Mouse (Mus musculus) gastrocnemius, postnatal 10 days (tissue): ENCODE data around the gene Zswim8. TPM values are rescaled to one million over a fixed set of nuclear protein-coding genes. Genes with fewer than 3 reads are reported as not detected.
"Not testable (repeated sequence)": the region's sequence is repeated elsewhere in the genome, so short reads cannot be mapped to it uniquely, and the experiment has no call there.

Experiments used
- DNase-seq: peaks from one replicate; pipeline ENCODE4 v3.0.0; 2021; ENCODE audit warnings: mixed read lengths
- total RNA-seq, 2 experiments: library from RNA; stranded (reverse); gene quantifications; 2 replicates each; pipeline ENCODE4 v1.2.3; 2021

The Zswim8 gene
- total RNA-seq, 2 experiments from 2014 or later, result 46.8 to 62.9 TPM

DNA sequence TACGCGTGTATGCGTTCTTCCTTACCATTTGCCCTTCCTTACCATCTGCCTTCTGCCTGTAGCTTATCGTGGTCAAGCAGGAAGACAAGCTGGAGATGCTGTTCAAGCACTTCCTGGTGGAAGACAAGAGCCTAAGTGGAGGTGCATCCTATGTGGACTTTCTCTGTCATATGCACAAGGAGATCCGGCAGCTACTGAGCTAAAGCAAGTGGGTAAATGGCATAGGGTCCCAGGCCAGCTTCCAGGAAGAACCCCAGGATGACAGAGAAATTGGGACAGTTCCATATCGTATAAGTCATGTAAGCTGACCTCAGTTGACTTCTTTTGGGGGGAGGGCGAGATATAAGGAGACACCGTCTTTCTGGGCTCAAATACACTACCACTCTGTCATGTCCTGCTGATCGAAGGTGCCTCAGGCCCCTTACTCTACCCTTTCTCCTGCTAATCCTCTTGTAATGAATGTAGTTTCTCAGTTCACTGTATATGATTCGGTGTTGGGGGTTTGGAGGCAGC is 13.7 kb upstream of the Zswim8 start:
- DNase-seq, result no peak

DNA sequence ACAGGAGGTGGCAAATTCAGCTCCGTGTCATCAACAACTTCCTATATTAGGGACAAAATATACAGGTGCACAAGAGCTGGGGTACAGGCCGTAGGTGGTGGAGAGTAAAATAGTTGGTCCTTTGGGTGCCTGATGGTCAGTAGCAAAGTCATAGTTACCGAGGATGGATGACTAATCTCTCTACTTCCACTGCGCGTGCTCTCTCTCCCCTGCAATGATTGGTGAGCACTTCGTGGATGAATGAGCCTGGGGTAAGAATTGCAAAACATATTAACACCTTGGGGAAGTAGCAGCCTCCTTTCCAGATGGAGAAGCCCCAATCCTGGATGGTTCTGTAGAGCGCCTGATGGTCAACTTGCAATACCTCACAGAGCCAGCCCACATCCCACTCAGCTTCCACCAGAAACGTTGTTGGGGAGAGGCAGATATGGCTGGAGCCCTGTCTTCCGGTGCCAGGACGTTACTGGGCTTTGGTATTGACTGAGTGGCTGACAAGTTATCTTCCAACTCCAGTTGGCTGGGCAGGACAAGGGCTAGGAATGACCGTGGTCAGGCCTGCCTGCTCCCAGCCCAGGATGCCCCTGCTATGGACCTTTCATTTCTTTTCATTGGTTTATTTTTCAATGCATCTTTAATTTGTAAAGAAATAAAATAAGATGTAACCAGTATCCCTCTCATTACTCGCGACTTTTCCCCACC is 13.0 kb upstream of the Zswim8 start:
- no peak for DNase-seq

DNA sequence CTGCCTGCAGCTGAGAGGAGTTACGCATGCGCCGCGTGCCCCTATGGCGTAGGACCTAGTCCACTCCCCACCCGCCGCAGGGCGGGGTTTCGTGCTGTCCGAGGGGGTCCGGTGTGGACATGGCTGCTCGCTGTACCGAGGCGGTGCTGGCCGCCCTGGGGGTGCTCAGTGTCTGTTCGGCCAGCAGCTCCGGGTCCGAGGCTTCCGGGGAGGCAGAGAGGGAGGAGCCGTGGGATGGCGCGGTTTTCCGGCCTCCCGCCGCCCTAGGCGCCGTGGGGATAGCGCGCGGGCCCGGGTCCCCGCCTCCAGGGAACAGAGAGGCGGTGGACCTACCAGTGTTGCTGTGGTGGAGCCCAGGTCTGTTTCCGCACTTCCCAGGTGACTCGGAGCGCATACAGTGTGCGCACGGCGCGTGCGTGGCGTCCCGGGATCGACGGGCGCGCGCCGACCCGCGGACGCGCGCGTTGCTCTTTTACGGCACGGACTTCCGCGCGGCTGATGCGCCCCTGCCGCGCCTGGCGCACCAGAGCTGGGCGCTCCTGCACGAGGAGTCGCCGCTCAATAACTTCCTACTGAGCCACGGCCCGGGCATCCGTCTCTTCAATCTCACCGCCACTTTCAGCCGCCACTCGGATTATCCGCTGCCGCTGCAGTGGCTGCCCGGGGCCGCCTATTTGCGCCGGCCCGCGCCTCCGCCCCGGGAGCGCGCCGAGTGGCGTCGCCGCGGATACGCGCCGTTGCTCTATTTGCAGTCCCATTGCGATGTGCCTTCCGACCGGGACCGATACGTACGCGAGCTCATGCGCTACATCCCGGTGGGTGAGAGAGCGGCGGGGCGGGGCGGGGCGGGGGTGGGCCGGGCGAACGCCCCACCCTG is 12.2 kb upstream of the Zswim8 start, which contains the start of gene Fut11:
Gene Fut11, plus strand, starts transcription at position 85 of the 877 bp plus-strand sequence.
- peak; percentile 88 for DNase-seq

DNA sequence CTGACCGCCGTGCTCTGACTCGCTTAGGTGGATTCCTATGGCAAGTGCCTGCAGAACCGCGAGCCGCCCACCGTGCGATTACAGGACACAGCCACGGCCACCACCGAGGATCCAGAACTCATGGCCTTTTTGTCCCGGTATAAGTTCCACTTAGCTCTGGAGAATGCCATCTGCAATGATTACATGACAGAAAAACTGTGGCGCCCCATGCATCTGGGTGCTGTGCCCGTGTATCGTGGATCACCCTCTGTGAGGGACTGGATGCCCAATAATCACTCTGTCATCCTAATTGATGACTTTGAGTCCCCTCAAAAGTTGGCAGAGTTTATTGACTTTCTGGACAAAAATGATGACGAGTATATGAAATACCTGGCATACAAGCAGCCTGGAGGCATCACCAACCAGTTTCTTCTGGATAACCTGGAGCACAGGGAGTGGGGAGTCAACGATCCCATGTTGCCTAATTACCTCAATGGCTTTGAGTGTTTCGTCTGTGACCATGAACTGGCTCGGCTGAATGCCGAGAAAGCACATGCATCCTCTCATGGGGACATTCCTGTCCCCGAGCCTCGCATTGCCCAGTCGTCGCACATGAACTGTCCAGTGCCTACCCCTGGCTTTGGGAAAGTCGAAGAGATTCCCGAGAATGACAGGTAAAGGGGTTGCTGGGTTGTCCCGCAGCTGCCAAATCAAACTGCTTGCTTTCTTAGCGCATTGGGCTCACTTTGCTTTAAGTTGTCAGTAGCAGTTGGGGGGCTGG is 11.4 kb upstream of the Zswim8 start:
- DNase-seq, result no peak

DNA sequence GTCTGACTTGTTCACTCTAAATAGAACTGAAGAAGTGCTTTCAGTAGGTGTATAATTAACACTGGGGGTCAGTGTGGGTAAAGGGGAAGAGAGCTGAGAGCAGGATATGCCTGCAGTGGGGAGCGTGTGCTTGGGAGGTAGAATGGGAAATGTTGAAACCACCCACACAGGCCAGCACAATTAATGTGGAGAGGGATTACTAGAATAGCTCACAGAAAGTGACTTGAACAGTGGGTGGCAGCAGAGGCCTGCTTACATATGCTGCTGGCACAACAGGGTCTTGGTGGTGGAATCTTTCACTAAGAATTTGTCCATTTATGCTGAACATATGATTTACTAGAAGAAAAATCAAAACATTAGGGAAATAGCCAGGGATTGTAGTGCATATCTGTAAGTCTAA is 10.4 kb upstream of the Zswim8 start:
- DNase-seq, result no peak

DNA sequence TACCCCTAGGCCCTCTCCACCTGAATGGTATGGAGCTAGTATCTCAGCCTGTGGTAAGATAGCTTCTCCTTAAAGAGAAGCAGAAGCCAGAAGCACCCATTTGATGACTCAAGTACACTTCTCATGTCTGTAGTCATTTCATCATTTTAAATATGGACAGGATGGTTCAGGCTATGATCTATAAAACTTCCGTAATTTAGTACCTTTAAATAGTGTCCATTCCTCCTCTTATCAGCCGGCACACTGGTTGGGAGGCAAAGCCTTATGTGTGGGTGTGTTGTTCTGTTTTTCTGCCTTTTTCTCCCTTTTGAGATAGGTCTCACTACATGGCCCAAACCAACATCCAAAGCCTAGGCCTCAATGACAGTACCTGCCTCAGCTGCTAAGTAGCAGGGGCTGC is 8.8 kb upstream of the Zswim8 start:
- DNase-seq, result no peak

DNA sequence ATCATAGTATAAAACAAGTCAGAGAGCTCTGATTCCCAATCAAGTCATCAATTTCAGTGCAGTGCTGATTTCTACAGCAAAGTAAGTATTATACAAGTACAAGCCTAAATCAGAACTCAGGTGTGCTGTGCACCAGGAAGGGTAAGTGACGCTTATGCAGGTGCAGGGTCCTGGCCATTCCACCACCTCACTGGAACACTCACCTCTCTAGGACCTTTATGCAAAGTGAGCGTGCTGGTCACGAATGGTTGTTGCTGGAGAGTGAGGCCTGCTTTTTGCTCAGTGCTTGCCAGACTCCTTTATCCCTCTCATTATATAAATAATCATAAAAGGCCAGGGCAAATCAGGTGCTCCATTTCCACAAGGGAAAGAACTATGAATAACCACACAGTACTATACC is 7.0 kb upstream of the Zswim8 start:
- DNase-seq, result no peak

DNA sequence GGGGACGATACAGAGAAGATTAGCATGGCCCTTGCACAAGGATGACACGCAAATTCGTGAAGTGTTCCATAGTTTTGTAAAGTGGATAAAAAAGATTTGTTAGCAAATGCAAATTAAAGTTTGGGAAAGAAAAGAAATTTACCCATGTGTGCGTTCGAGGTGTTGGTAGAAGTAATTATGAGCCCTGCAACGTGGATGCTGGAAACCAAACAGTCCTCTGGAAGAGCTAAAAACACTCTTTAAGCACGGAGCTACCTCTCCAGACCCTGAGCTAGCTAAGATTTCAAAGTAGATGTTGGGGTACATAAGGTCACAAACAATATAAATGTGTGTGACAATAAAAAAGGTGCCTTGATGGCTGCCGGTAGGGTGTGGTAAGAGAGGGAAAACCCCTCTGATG is 5.8 kb upstream of the Zswim8 start:
- no peak for DNase-seq

DNA sequence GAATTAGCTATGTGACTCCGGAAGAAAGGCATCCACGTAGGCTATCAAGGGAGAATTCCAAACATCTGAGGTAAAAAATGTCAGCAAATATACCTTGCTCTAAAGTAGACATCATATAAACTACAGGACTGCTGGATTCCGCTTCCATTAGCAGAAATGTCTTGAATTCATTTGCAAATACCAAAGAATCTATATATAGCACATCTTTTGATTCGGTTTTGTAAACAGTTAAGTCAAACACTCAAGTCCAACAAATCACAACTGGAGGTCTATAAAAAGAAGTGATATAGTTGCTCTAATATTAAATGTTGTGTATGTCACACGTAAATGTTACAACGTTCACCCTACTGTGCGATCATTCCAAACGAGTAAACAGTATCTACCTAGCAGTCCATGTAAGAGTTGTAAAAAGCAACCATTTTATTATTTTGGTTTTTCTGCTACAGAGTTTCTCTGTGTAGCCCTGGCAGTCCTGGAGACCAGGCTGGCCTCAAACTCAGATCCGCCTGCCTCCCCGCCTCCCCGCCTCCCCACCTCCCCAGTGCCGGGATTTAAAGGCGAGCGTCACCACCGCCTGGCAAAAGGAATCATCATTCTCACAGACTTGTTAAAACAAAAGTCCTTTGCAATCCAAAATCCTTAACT is 5.1 kb upstream of the Zswim8 start:
- no peak for DNase-seq

DNA sequence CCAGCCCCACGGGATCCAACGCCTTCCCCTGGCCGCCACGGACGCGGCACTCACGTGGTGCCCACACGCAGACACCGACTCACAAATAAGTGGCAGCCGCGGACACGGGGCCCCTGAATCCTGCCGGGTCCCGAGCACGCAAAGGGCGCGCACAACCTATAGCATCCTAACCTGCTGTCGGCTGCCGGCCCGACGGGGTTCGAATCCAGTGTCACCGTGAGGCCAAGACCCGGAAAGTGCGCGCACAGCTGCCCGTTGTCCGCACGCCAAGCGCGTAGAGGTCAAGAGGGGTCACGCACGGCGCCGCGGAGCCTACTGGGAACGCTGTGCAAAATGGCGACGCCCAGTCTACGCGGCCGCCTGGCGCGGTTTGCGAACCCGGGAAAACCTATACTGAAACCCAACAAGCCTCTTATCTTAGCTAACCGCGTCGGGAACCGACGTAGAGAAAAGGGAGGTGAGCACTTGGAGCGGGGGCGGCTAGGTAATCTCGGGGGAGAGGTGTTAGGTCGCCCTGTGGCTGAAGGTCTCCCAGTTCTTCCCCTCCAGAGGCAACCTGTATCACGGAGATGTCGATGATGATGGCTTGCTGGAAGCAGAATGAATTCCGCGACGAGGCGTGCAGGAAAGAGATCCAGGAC is 4.5 kb upstream of the Zswim8 start, which contains the start of gene Chchd1:
Gene Chchd1, plus strand, starts transcription at position 266 of the 641 bp plus-strand sequence.
- peak; percentile 96 for DNase-seq

DNA sequence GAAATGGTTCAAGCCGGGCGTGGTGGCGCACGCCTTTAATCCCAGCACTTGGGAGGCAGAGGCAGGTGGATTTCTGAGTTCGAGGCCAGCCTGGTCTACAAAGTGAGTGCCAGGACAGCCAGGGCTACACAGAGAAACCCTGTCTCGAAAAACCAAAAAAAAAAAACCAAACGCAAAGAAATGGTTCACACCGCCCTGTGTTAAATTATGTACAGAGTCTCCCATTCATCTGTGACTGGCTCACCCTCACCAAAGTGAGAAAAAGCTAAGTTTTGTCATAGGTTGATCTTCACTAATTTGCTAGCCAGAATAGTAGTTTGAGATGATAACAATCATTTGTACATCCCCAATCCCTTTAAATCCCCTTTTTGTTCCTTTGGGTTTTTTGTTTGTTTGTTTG is 3.9 kb upstream of the Zswim8 start:
- DNase-seq, result not testable (repeated sequence)

DNA sequence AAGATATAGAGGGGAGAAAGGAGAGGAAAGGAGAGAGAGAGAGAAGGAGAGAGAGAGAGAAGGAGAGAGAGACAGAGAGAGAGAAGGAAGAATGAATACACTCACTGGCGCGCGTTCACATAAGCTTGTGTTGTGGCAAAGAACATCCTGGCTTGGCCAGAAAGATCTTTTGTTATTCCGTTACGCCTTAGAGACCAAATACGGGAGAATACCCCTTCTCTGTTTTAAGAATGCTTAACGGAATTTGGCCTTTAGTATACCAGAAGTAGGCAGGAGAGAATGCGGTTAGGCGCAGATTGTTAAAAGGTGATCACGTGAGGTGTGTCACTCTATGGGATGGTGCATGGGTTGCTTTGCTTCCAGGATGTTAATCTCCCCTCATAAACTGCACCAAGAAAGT is 887 bp downstream of the Zswim8 start:
- DNase-seq, result no peak

DNA sequence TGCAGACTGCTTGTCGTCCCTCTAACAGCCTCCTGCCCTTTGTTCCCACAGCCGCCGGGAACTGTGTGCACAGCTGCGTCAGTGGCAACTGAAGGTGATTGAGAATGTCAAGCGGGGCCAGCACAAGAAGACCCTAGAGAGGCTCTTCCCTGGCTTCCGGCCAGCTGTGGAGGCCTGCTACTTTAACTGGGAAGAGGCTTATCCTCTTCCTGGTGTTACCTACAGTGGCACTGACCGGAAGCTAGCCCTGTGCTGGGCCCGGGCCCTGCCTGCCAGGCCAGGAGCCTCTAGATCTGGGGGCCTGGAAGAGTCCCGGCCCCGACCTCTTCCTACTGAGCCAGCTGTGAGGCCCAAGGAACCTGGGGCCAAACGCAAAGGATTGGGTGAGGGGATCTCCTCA is 6.5 kb downstream of the Zswim8 start:
- no peak for DNase-seq

DNA sequence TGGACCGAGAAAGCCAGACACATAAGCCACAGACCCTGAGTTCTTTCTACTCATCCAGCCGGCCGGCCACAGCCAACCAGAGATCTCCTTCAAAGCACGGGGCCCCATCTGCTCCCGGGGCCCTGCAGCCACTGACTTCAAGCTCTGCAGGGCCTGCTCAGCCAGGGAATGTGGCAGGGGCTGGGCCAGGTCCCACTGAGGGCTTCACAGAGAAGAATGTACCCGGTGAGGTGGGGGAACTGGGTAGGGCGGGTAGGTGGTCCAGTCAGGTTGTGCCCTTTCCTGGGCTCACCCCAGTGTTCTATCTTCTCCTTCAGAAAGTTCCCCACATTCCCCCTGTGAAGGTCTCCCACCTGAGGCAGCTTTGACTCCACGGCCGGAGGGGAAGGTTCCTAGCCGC is 11.1 kb downstream of the Zswim8 start:
- no peak for DNase-seq

DNA sequence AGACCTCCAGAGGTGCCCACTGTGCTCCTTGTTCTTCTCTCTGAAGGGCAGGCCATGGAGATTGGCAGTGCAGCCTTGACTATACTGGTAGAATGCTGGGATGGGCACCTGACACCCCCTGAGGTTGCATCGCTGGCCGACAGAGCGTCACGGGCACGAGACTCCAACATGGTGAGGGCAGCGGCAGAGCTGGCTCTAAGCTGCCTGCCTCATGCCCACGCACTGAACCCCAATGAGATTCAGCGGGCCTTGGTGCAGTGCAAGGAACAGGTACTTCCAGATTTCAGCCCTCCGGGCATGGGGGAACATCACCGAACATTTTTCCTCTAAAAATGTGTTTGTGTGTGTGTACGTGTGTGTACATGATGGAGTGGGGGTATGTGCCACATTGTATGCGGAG is 12.4 kb downstream of the Zswim8 start:
- DNase-seq, result no peak

DNA sequence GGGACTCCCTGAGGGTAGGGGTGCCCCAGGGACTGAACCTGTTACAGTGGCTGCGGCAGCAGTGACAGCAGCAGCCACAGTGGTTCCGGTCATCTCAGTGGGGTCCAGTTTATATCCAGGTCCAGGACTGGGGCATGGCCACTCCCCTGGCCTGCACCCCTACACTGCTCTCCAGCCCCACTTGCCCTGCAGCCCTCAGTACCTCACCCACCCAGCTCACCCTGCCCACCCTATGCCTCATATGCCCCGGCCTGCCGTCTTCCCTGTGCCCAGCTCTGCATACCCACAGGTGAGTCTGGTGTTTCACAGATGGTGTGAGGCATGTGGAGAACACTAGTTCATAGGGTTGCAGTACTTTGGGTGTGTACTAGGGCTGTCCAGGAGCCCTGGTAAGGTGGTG is 14.0 kb downstream of the Zswim8 start:
- no peak for DNase-seq

DNA sequence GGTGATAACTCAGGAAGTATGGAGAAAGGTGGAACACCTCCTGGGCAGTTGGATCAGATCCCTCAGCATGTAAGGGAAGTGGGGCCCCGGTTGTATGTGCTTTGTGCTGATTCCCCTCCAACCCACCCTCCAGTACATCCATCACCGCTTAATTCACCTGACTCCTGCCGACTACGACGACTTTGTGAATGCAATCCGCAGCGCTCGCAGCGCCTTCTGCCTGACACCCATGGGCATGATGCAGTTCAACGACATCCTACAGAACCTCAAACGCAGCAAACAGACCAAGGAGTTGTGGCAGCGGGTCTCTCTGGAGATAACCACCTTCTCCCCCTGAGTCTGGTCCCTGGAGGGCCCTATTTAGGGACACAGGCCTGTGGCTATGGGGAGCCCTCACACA is 15.7 kb downstream of the Zswim8 start:
- DNase-seq, result no peak

DNA sequence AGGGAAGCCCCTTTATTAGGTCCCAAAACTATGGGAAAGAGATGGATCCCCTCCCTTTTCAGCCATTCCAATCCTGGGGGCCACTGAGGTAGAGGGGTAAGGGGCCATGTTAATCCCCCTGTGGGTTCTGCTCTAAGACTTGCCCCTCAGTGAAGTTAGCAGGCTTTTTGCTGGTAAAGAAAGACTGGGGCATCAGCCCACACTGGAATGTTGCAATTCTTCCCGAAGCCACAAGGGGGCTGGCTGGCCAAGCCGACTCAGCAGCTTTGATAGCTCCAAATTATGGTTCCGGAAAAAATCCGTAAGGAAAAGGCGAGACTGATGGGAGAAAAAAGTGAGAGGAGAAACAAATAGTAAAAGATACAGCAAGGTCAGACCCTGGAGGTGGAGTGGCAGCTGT is 16.7 kb downstream of the Zswim8 start:
- peak; percentile 77 for DNase-seq

DNA sequence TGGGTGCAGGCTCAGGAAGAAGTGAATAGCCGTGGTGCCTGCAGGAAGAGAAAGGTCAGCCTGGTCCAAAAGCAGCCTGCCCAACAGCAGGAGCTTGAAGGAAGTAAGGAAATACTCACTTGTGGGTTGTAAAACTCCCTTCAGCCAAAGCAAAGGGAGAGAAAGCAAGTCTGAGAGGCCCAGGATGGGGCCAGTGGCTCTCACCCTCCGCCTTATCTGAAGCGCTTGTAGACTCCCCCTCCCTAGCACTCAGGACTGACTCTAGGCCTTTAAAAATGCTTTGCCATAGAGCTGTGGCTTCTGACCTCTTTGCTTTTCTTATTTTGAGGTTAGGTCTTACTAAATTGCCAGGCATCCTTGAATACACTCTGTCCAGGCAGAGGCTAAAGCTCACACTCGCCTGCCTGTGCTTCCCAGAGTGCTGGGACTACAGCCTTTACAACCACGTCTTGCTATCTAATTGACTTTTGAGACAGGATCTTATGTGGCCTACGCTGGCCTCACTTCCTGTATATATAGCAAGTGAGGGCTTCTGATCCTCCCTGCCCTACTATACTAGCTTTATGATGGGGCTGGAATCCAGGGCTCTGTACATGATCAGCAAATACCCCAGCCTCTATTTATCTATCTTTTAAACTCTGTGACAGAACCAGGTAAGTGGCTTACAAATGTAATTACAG is 18.4 kb downstream of the Zswim8 start:
- DNase-seq, result no peak

DNA sequence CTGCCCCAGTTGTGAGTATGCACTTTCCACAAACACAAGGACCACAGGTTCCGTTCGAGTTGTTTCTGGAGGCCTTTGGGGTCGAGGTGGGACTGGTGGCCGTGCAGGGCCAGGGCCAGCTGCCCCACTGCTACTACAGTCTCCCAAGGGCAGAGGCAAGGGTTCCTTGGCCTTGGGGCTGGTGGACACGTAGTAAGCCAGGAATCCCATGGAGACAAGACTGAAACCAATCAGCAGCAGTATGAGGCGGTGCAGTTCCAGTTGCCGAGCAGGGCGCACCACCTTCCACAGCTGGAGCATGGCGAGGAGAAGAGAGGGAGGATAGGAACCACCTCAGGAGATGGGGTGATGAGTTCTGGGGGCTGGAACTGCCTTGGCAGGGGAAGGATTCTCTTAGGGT is 22.5 kb downstream of the Zswim8 start:
- DNase-seq, result no peak
